Mouse (Mus musculus) kidney, embryonic 16.5 days (tissue): ENCODE measurements at regions not wholly inside any gene's neighbourhood (a gene's known extent, or its start where the extent isn't known, plus 50 kb on each side); places are given as distances from the start of the nearest gene placed in this dataset.

Source experiments
- ATAC-seq: fragments of 200-750 bp; cut with Nextera tagmentation; 2 replicates; pipeline ENCODE4 v1.8.0; 2017; ENCODE audit warnings: moderate TSS enrichment; ENCODE audit not compliant: low FRiP score, low TSS enrichment
- H3K27ac ChIP-seq: fragments of 300-500 bp; sonication (generic); 2 replicates; pipeline ENCODE4 v1.5.1; 2014; ENCODE audit warnings: low read length
- H3K27me3 ChIP-seq: fragments of 300-500 bp; sonication (generic); 2 replicates; pipeline ENCODE4 v1.6.1; 2014; ENCODE audit warnings: low read length, control low read depth, mixed read lengths; ENCODE audit not compliant: insufficient read depth
- H3K36me3 ChIP-seq: fragments of 300-500 bp; sonication (generic); 2 replicates; pipeline ENCODE4 v1.6.1; 2014; ENCODE audit warnings: low read length, control low read depth, mixed read lengths; ENCODE audit not compliant: insufficient read depth
- H3K4me1 ChIP-seq: fragments of 300-500 bp; sonication (generic); 2 replicates; pipeline ENCODE4 v1.6.1; 2014; ENCODE audit warnings: low read length, control low read depth, mixed read lengths; ENCODE audit not compliant: insufficient read depth
- H3K4me2 ChIP-seq: fragments of 300-500 bp; sonication (generic); replicated peaks from 2 replicates; pipeline ENCODE4 v1.6.1; 2014; ENCODE audit warnings: low read depth, low read length
- H3K4me3 ChIP-seq: fragments of 300-500 bp; sonication (generic); 2 replicates; pipeline ENCODE4 v1.5.1; 2014; ENCODE audit warnings: mild to moderate bottlenecking, low read length
- H3K9ac ChIP-seq: fragments of 300-500 bp; sonication (generic); replicated peaks from 2 replicates; pipeline ENCODE4 v1.6.1; 2014; ENCODE audit warnings: low read length
- H3K9me3 ChIP-seq: fragments of 300-500 bp; sonication (generic); 2 replicates; pipeline ENCODE4 v1.6.1; 2016; ENCODE audit warnings: low read length, control low read depth
- WGBS: fragments of 180-500 bp; shearing (Covaris S2); extraction: QIAGEN DNeasy Blood & Tissue Kit; methylation state at CpG from one replicate; pipeline ENCODE4 v1.1.7; 2014; 5-methylcytosine and 5-hydroxymethylcytosine counted together

DNA sequence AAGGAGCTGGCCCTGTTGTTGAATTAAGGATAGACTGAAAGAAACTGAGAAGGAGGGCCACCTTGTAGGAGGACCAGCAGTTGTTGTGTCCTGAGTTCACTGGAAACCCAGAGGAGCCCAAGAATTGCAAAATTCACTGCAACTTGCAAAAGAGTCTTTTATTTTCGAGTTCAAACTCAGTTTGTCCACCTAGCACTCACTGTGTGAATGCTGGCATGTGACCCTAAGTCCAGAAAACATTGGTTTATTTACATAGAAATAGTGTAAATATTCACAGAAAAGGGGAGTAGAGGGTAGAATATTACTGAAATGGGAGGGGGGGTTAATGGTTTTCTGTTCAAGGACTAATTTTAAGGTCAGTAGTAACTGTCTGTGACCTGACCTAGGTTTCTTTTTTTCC is 394.7 kb downstream of the 4933405O20Rik start:
- no peaks in the 10 kb centered on the region for H3K27me3 ChIP-seq

DNA sequence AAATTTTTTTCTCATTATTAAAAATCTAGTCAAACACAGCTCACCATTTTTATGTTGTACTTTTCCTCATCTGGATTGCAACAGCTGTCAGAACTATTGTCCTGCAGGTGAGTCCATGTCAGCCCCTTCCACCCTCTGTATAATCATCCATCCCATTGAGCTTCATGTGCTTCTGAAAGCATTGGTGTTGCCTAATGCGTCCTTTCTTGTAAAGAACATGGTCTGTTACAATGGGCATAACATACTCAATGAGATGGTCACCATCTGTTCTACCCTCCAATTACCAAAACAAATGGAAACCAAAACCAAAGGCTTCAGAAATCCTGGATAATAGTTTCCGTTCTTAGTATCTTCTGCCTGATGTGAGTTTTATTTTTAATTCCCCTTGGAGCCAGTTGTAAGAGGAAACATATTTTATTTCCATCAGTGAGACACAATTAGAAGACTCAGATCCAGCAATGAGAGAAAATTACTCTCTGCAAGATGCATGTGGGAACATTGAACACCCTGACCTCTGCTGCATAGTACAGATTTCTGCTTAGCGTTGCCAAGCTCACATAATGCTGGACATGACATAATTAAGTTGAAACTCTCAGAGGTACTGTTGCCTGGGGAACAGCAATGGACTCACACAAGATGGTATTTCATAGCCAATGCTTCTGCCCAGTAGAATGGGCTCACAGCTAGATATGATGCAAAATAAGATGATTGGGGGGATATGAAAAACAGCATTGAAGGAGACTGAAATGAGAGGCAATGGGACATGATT is 443.1 kb downstream of the 4933405O20Rik start:
- H3K27ac ChIP-seq: no peak overlapping the region
- 80% methylated on average over 3 of the region's 3 CpGs for WGBS
- H3K9me3 ChIP-seq: no peaks in the 10 kb centered on the region
- H3K36me3 ChIP-seq: no peaks in the 10 kb centered on the region
- no peak for ATAC-seq
- H3K4me1 ChIP-seq: no peaks in the 10 kb centered on the region
- H3K27me3 ChIP-seq: no peaks in the 10 kb centered on the region
- no peak overlapping the region for H3K4me3 ChIP-seq
- H3K4me2 ChIP-seq: no peak overlapping the region
- H3K9ac ChIP-seq: no peak overlapping the region

More for the DNA sequence above, 394.7 kb downstream of the 4933405O20Rik start:
- no peak overlapping the region for H3K4me3 ChIP-seq
- H3K4me1 ChIP-seq: no peaks in the 10 kb centered on the region
- H3K36me3 ChIP-seq: no peaks in the 10 kb centered on the region
- 50% methylated on average over 1 of the region's 1 CpGs for WGBS
- H3K27ac ChIP-seq: no peak overlapping the region
- ATAC-seq: no peak
- H3K9me3 ChIP-seq: no peaks in the 10 kb centered on the region
- no peak overlapping the region for H3K9ac ChIP-seq
- no peak overlapping the region for H3K4me2 ChIP-seq

GRCm38 (mm10) chr7:51051496-51051895 is 452.5 kb downstream of the 4933405O20Rik start:
- ATAC-seq: no peak
- no peaks in the 10 kb centered on the region for H3K27me3 ChIP-seq
- no peak overlapping the region for H3K9ac ChIP-seq
- H3K9me3 ChIP-seq: no peaks in the 10 kb centered on the region
- no peaks in the 10 kb centered on the region for H3K36me3 ChIP-seq
- H3K27ac ChIP-seq: no peak overlapping the region
- no peak overlapping the region for H3K4me2 ChIP-seq
- no peaks in the 10 kb centered on the region for H3K4me1 ChIP-seq
- 75% methylated on average over 3 of the region's 3 CpGs for WGBS
- H3K4me3 ChIP-seq: no peak overlapping the region

- Histone ChIP-seq H3K4me1 (no peaks in the 10 kb centered on the region), H3K27me3 (no peaks in the 10 kb centered on the region), H3K36me3 (no peaks in the 10 kb centered on the region), H3K27ac (no peak overlapping the region), H3K9ac (no peak overlapping the region), H3K9me3 (no peaks in the 10 kb centered on the region), H3K4me3 (no peak overlapping the region), H3K4me2 (no peak overlapping the region)
- WGBS: 17% methylated on average over 1 of the region's 1 CpGs
- no peak for ATAC-seq
Measured at GRCm38 (mm10) chr7:51068376-51068775, 442.5 kb upstream of the Ano5 start.

DNA sequence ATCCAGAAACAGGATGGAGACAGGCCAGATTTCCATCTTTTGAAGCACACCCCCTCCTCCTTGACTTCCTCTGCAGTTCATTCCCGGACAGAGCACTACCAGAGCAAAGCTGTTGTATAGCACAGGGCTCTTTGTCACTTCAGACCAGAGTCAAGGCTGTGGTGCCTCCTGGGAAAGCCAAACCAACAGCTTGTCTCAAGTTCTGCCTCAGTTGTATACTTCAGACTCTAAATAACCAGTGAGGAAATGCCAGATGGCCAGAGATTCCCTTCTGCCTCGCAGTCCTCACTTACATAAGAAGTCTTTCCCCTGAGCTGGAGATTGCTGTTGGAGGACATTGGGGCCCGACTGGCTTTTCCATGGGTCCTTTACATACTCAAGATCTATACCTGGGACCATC is 417.1 kb upstream of the Ano5 start:
- H3K9me3 ChIP-seq: no peaks in the 10 kb centered on the region
- 69% methylated on average over 3 of the region's 3 CpGs for WGBS
- no peak overlapping the region for H3K9ac ChIP-seq
- H3K36me3 ChIP-seq: no peaks in the 10 kb centered on the region
- no peak overlapping the region for H3K27ac ChIP-seq
- no peak overlapping the region for H3K4me2 ChIP-seq
- H3K4me3 ChIP-seq: no peak overlapping the region
- H3K4me1 ChIP-seq: no peaks in the 10 kb centered on the region
- ATAC-seq: no peak
- no peaks in the 10 kb centered on the region for H3K27me3 ChIP-seq

DNA sequence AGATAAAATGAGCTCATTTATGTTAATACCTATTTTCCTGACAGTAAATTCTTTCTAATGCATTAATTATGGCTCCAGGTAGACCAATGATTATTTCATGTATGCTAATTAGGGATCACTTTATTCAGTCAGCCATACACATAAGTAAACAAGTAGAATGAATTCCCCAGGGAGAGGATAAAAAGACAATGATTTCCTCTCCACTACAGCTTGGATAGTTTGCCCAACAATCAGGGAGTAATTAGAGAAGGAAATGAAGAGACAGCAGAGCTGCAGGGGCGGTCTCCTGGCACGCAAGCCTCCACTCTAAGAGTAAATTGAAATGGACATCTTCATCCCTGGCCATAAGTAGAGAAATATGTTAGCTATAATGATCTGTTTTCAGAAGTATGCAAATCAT is 409.7 kb upstream of the Ano5 start:
- no peaks in the 10 kb centered on the region for H3K9me3 ChIP-seq
- no peak overlapping the region for H3K27ac ChIP-seq
- no peaks in the 10 kb centered on the region for H3K36me3 ChIP-seq
- H3K4me1 ChIP-seq: no peaks in the 10 kb centered on the region
- H3K4me3 ChIP-seq: no peak overlapping the region
- no peak overlapping the region for H3K4me2 ChIP-seq
- no peaks in the 10 kb centered on the region for H3K27me3 ChIP-seq
- WGBS: 73% methylated on average over 2 of the region's 2 CpGs
- H3K9ac ChIP-seq: no peak overlapping the region
- ATAC-seq: no peak

GRCm38 (mm10) chr7:51140796-51141195 is 370.0 kb upstream of the Ano5 start:
- no peak overlapping the region for H3K27ac ChIP-seq
- no peaks in the 10 kb centered on the region for H3K36me3 ChIP-seq
- H3K4me1 ChIP-seq: no peaks in the 10 kb centered on the region
- no peak overlapping the region for H3K9ac ChIP-seq
- no peaks in the 10 kb centered on the region for H3K27me3 ChIP-seq
- H3K4me2 ChIP-seq: no peak overlapping the region
- no peak for ATAC-seq
- 76% methylated on average over 4 of the region's 4 CpGs for WGBS
- H3K9me3 ChIP-seq: no peaks in the 10 kb centered on the region
- no peak overlapping the region for H3K4me3 ChIP-seq

DNA sequence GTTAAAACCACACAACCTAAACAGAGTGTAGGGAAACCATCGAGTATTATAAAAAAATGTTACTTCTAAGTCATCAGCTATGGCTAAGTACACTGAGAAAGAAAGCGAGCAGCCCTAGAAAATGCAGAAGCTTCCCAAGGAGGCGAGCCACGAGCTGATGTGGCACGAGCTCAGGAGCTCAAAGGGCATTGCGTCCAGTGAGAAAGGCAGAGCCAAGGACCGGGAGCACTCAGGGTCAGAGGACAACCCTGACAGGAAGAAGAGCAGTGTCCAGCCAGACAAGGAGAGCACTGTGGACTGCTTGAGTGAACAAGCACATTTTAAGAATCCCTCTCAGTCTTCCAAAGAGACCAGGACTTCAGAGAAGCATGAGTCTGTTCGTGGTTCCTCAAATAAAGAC is 335.6 kb upstream of the Ano5 start:
- no peak for ATAC-seq
- no peaks in the 10 kb centered on the region for H3K9me3 ChIP-seq
- 83% methylated on average over 8 of the region's 8 CpGs for WGBS
- no peaks in the 10 kb centered on the region for H3K27me3 ChIP-seq
- H3K4me3 ChIP-seq: no peak overlapping the region
- H3K27ac ChIP-seq: no peak overlapping the region
- H3K4me2 ChIP-seq: no peak overlapping the region
- no peaks in the 10 kb centered on the region for H3K36me3 ChIP-seq
- H3K9ac ChIP-seq: no peak overlapping the region
- H3K4me1 ChIP-seq: no peaks in the 10 kb centered on the region

GRCm38 (mm10) chr7:51215487-51216232 is 295.2 kb upstream of the Ano5 start:
- Histone ChIP-seq H3K27ac (no peak overlapping the region), H3K4me1 (no peaks in the 10 kb centered on the region), H3K27me3 (no peaks in the 10 kb centered on the region), H3K9me3 (no peaks in the 10 kb centered on the region), H3K4me2 (no peak overlapping the region), H3K4me3 (no peak overlapping the region), H3K36me3 (no peaks in the 10 kb centered on the region), H3K9ac (no peak overlapping the region)
- 86% methylated on average over 6 of the region's 6 CpGs for WGBS
- no peak for ATAC-seq

- 84% methylated on average over 3 of the region's 3 CpGs for WGBS
- H3K4me3 ChIP-seq: no peak overlapping the region
Measured at GRCm38 (mm10) chr7:51216233-51216605, 294.6 kb upstream of the Ano5 start.

More at GRCm38 (mm10) chr7:51216233-51216605, 294.6 kb upstream of the Ano5 start:
- no peak for ATAC-seq
- H3K9ac ChIP-seq: no peak overlapping the region
- H3K4me2 ChIP-seq: no peak overlapping the region
- H3K36me3 ChIP-seq: no peaks in the 10 kb centered on the region
- H3K9me3 ChIP-seq: no peaks in the 10 kb centered on the region
- H3K4me1 ChIP-seq: no peaks in the 10 kb centered on the region
- no peak overlapping the region for H3K27ac ChIP-seq
- H3K27me3 ChIP-seq: no peaks in the 10 kb centered on the region
